Mouse (Mus musculus) lung, adult 10 weeks (tissue): ENCODE data around the gene A530084C06Rik. TPM values are rescaled to one million over a fixed set of nuclear protein-coding genes. Genes with fewer than 3 reads are reported as not detected.

ENCODE experiments used
- polyA plus RNA-seq: library from polyadenylated mRNA; stranded (reverse); fragments of 350-450 nt; fragmentation: Illumina TruSeq; extraction: RNeasy Lipid Tissue Mini Kit (QIAGEN cat#74804); gene quantifications from one replicate; pipeline ENCODE4 v1.2.3, GENCODE M21; 2014; ENCODE audit warnings: low read depth, low replicate concordance; ENCODE audit not compliant: insufficient read depth

A530084C06Rik gene
- 0.34 TPM for polyA plus RNA-seq

DNA sequence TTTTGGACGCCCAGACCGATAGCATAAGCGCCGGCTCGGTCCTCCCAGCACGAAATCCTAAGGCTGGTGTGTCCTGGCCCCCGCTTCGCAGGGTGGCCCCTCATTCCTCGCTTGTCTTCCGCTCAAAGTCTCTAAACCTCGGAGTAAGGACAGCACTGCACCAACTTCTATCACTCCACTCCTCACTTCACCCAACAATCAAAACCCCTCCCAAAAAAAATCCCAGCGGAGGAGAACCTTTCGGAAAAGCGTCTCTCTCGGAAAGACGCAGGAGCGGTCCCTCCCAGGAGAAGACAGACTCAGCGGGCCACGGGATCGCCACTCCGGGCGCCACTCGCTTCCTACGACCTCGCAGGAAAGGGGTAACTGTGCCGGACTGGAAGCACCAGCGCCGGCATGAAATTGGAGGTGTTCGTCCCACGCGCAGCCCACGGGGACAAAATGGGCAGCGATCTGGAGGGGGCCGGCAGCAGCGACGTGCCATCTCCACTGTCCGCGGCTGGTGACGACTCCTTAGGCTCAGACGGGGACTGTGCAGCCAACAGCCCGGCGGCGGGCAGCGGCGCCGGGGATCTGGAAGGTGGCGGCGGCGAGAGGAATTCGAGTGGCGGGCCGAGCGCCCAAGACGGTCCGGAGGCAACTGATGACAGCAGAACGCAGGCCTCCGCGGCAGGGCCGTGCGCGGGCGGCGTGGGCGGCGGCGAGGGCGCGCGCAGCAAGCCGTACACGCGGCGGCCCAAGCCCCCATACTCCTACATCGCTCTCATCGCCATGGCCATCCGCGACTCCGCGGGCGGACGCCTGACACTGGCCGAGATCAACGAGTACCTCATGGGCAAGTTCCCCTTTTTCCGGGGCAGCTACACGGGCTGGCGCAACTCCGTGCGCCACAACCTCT is at the start of gene A530084C06Rik:
TSS of gene A530084C06Rik (minus strand) at position 813 of the 898 bp plus-strand sequence.

DNA sequence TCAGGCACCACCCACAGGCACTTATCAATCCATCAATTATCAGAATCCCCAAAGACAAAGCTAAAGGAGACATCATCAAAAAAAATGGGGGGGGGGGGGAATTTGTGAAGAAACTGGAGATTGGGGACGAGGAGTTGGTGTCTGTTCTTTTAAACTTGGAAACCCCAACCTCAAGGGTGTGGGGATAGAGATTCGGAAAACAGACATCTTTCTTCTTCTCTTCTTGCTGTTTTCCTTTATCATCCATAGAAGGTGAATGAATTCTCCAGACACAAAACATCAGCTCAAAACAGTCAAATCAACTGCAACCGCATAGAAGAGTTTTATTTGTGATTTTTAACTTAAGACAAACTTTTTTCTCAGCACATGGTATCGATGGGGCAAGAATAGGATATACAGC is 3.3 kb downstream of the A530084C06Rik start, which contains the start of gene Foxq1:
TSS of gene Foxq1 (plus strand) at position 301 of the 400 bp plus-strand sequence.

Other genes starting within 250 kb of the A530084C06Rik start
- 1.7 TPM for gene Foxq1, start 3.2 kb downstream of the A530084C06Rik start, polyA plus RNA-seq
- 19.6 TPM for gene Foxf2, start 66.5 kb upstream of the A530084C06Rik start, polyA plus RNA-seq
- 0.55 TPM for gene Foxc1, start 247.3 kb upstream of the A530084C06Rik start, polyA plus RNA-seq